ENCODE assay signal across 11 mouse cellular contexts in the genomic region with DNA sequence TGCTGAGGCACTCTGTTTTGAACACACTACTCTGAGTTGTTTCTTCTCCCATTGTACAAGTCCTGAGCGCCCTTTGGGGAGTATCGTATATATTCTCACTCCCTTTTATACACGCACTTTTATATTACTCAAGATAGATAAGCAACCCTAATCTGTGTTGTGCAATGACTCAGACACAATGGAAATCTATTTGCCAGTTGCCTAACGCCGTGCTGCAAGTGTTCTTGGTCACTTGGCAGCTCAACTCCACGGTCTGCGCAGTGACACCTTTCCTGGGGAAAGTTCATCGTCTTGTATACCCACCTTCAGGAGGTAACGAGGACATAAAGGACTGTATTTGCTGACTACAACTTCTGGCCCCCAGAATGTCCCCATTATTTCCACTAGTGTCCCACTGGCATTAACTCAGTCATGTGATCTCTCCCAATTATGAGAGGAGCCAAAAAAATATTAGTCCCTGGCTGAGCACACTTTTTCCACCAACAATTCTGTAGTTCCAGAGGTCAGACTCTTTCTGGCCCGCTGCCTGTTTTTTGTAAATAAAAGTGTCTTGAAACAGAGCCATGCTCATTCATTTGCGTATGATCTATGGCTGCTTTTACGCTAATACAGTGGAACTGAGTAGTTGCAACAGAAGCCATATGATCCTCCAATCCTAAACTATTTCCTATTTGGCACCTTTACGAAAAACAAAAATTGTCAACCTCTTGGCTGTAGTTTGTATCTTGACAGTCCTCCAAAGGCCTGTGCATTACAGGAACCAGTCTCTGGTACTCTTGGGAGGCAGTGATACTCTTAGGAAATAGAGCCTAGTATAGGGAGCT. TPM values are rescaled to one million over a fixed set of nuclear protein-coding genes. Genes with fewer than 3 reads are reported as not detected.
DNase-seq lines count a peak whose midpoint lies in the region; ATAC-seq lines count a peak whose summit lies in the region.
"Had no signal": no experiment of that assay in that cellular context is flagged by ENCODE, and none has a peak within 500 bp of the region (broad histone marks: within the 10 kb centered on the region; RNA-seq: fewer than 3 reads in every experiment).

No protein-coding gene starts in this region.

- no peaks in the 10 kb centered on the region for H3K27me3 ChIP-seq in embryonic facial prominence, embryonic 12.5 days
- H3K27me3 ChIP-seq in embryonic facial prominence, embryonic 10.5 days (replicated peaks; ENCODE audit: low read depth, poor library complexity, severe bottlenecking), result no peaks in the 10 kb centered on the region
- H3K27me3 ChIP-seq in midbrain, embryonic 16.5 days (ENCODE audit: control insufficient read depth, insufficient read depth, low read depth, low read length), result no peaks in the 10 kb centered on the region
- H3K27me3 ChIP-seq: CH12.LX had no signal

- H3K4me2 ChIP-seq in embryonic facial prominence, embryonic 12.5 days (replicated peaks), result no peak overlapping the region
- no peak overlapping the region for H3K4me2 ChIP-seq in midbrain, embryonic 16.5 days (ENCODE audit: low read length)

- intact Hi-C loops in left cerebral cortex, postnatal 14 days (cut with DNase I), result loop anchor here (5.0 kb wide), 1 partner anchor 67 kb away; the partner anchor contains the start of gene Add3

- H3K4me3 ChIP-seq in embryonic facial prominence, embryonic 12.5 days, result no peak overlapping the region
- no peak overlapping the region for H3K4me3 ChIP-seq in embryonic facial prominence, embryonic 10.5 days
- no peak overlapping the region for H3K4me3 ChIP-seq in midbrain, embryonic 16.5 days (ENCODE audit: low read depth, low read length)
- H3K4me3 ChIP-seq: myocyte had no signal

- no peaks in the 10 kb centered on the region for H3K36me3 ChIP-seq in embryonic facial prominence, embryonic 12.5 days
- no peaks in the 10 kb centered on the region for H3K36me3 ChIP-seq in embryonic facial prominence, embryonic 10.5 days (replicated peaks)
- no peaks in the 10 kb centered on the region for H3K36me3 ChIP-seq in midbrain, embryonic 16.5 days (ENCODE audit: control insufficient read depth, insufficient read depth, low read length)

- peaks cover 52% of the 10 kb centered on the region for H3K4me1 ChIP-seq in embryonic facial prominence, embryonic 12.5 days
- H3K4me1 ChIP-seq in embryonic facial prominence, embryonic 10.5 days, result peaks cover 47% of the 10 kb centered on the region
- no peaks in the 10 kb centered on the region; the same call in 1 of the 2 replicates for H3K4me1 ChIP-seq in midbrain, embryonic 16.5 days (ENCODE audit: control insufficient read depth, insufficient read depth, low read length)

- no peak overlapping the region for H3K9ac ChIP-seq in embryonic facial prominence, embryonic 12.5 days
- no peak overlapping the region for H3K9ac ChIP-seq in midbrain, embryonic 16.5 days (ENCODE audit: low read depth, low read length)
- H3K9ac ChIP-seq: forebrain, postnatal 0 days had no signal

- no peak for ATAC-seq in embryonic facial prominence, embryonic 12.5 days (ENCODE audit: insufficient number of reproducible peaks, insufficient read depth, low FRiP score, low TSS enrichment)
- no peak for ATAC-seq in activated CD4-positive, CD25-positive, alpha-beta regulatory T cell, adult 4 months
- ATAC-seq in midbrain, embryonic 16.5 days, result no peak
- ATAC-seq: forebrain, postnatal 0 days had no signal

- WGBS in embryonic facial prominence, embryonic 12.5 days, result 91% methylated on average over 13 of the region's 13 CpGs
- WGBS in embryonic facial prominence, embryonic 10.5 days, result 95% methylated on average over 13 of the region's 13 CpGs
- WGBS in midbrain, embryonic 16.5 days, result 92% methylated on average over 13 of the region's 13 CpGs

- peak overlapping the region; percentile 76; the same call in 1 of the 2 replicates for H3K27ac ChIP-seq in embryonic facial prominence, embryonic 12.5 days
- no peak overlapping the region; the same call in 1 of the 2 replicates for H3K27ac ChIP-seq in embryonic facial prominence, embryonic 10.5 days (replicated peaks)
- no peak overlapping the region for H3K27ac ChIP-seq in midbrain, embryonic 16.5 days (ENCODE audit: low read length)

- no peaks in the 10 kb centered on the region for H3K9me3 ChIP-seq in embryonic facial prominence, embryonic 12.5 days
- no peaks in the 10 kb centered on the region for H3K9me3 ChIP-seq in embryonic facial prominence, embryonic 10.5 days
- H3K9me3 ChIP-seq in midbrain, embryonic 16.5 days (replicated peaks; ENCODE audit: control insufficient read depth, low read length, poor library complexity, severe bottlenecking), result no peaks in the 10 kb centered on the region

- DNase-seq in embryonic facial prominence, embryonic 10.5 days (ENCODE audit: low spot score), result no peak
- peak; percentile 70 for DNase-seq in cerebellum, adult 9-10 months
- DNase-seq in kidney, adult 18-20 months, result peak; percentile 71
- DNase-seq in lung, postnatal 10 days, result peak; percentile 66
- DNase-seq in left cerebral cortex, postnatal 14 days (ENCODE audit: low spot score in 2 of 2), result no peak
- DNase-seq: forebrain, postnatal 0 days had no signal

RNA-seq across cellular contexts. Expression of gene Xpnpep1, which starts 35.1 kb away (rescaled TPM):
- polyA plus RNA-seq in embryonic facial prominence, embryonic 12.5 days (2016; fragmentation: Nextera tagmentation; extraction: Ambion mirVana), result 163 and 167 TPM in 2 replicates
- 158 and 159 TPM in 2 replicates for polyA plus RNA-seq in embryonic facial prominence, embryonic 10.5 days (2016; fragmentation: Nextera tagmentation; extraction: Ambion mirVana)
- polyA plus RNA-seq in activated CD4-positive, CD25-positive, alpha-beta regulatory T cell, adult 4 months (2017; shearing (Covaris generic)), result 10 to 100 TPM; 56.2 to 64.9 TPM
- total RNA-seq in left cerebral cortex, postnatal 14 days (2021), result 10 to 100 TPM; 97.3 to 97.5 TPM
- 114 and 132 TPM in 2 replicates for polyA plus RNA-seq in midbrain, embryonic 16.5 days (2015; fragmentation: Nextera tagmentation; extraction: Ambion mirVana)

Comparison
In these comparisons a context has a peak if more than half of its experiments do, and no peak if none do; other contexts are left out.
1. DNase-seq: peak in cerebellum, adult 9-10 months (single experiment), kidney, adult 18-20 months (single experiment) and lung, postnatal 10 days (single experiment); none in embryonic facial prominence, embryonic 10.5 days (single experiment) and left cerebral cortex, postnatal 14 days (0 of 2).